21 mouse cellular contexts compared by ENCODE assay signal in genomic region chr14:47319362-47319761, GRCm38 (mm10).
"Had no signal": no experiment of that assay in that cellular context is flagged by ENCODE, and none has a peak within 500 bp of the region (broad histone marks: within the 10 kb centered on the region; RNA-seq: fewer than 3 reads in every experiment).

No protein-coding gene starts in this region.

- DNase-seq: lung, adult 2 months; lung, postnatal 14 days; lung, postnatal 36 days; retina, postnatal 1 day; right cerebral cortex, adult 18-20 months; right cerebral cortex, postnatal 25 days; right cerebral cortex, postnatal 4 days; spleen, adult 18-20 months; thymus, adult 2 months; thymus, postnatal 25 days; thymus, postnatal 4 days had no signal

- H3K4me2 ChIP-seq: lung, embryonic 15.5 days; midbrain, embryonic 11.5 days; midbrain, embryonic 13.5 days; neural tube, embryonic 13.5 days; neural tube, embryonic 15.5 days had no signal

- H3K27me3 ChIP-seq: lung, embryonic 15.5 days; megakaryocyte, embryonic 14.5 days; midbrain, embryonic 13.5 days; neural tube, embryonic 13.5 days; neural tube, embryonic 15.5 days had no signal

- H3K4me1 ChIP-seq: lung, embryonic 15.5 days; midbrain, embryonic 13.5 days; neural tube, embryonic 13.5 days; neural tube, embryonic 15.5 days had no signal

- H3K27ac ChIP-seq: lung, embryonic 15.5 days; macrophage; midbrain, embryonic 13.5 days; neural tube, embryonic 13.5 days; neural tube, embryonic 15.5 days had no signal

- H3K4me3 ChIP-seq: lung, embryonic 15.5 days; megakaryocyte, embryonic 14.5 days; midbrain, embryonic 13.5 days; myocyte; neural tube, embryonic 13.5 days; neural tube, embryonic 15.5 days had no signal

- H3K9ac ChIP-seq: lung, embryonic 15.5 days; midbrain, embryonic 13.5 days; neural tube, embryonic 13.5 days; neural tube, embryonic 15.5 days had no signal

- ATAC-seq: lung, postnatal 0 days; midbrain, embryonic 13.5 days; midbrain, embryonic 16.5 days had no signal

- H3K9me3 ChIP-seq: lung, embryonic 15.5 days; megakaryocyte, embryonic 14.5 days; midbrain, embryonic 13.5 days; neural tube, embryonic 13.5 days; neural tube, embryonic 15.5 days had no signal
